Mouse (Mus musculus): ENCODE measurements around the gene Npas2. TPM values are rescaled to one million over a fixed set of nuclear protein-coding genes. Genes with fewer than 3 reads are reported as not detected.

Npas2 gene
- polyA plus RNA-seq, 1 experiment: 1.7 TPM

DNA sequence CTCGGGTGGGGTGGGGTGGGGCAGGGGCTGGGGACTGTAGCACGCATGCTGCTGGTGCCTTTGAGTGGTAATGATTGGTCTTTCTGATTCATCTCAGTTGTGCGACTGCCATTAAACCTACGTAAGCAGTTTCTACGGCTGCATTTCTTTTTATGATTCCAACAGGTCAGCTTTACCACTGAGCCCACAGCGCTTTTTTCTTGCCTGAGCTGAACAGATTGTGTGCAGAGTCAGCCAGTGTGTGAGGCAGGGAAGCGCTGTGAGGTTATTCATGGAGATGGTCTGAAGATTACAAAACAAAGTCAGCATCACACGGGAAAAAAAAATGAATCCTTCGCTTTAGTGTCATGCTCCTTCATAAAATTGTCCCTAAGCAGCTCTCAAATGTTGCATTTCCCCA, 106.7 kb downstream of the Npas2 start:
- no peaks in the 10 kb centered on the region for H3K4me1 ChIP-seq (ENCODE audit: control insufficient read depth, insufficient read depth, low read length)
- TF ChIP-seq CTCF (IDR thresholded peaks at IDR 0.05; ENCODE audit: borderline replicate concordance, insufficient read depth, low read length) (no peak), POLR2A (IDR thresholded peaks at IDR 0.05; ENCODE audit: low read depth, low read length) (no peak)
- no peak overlapping the region for H3K27ac ChIP-seq (ENCODE audit: insufficient read depth, low read length)
- H3K4me3 ChIP-seq (ENCODE audit: insufficient read depth, low read length): no peak overlapping the region

DNA sequence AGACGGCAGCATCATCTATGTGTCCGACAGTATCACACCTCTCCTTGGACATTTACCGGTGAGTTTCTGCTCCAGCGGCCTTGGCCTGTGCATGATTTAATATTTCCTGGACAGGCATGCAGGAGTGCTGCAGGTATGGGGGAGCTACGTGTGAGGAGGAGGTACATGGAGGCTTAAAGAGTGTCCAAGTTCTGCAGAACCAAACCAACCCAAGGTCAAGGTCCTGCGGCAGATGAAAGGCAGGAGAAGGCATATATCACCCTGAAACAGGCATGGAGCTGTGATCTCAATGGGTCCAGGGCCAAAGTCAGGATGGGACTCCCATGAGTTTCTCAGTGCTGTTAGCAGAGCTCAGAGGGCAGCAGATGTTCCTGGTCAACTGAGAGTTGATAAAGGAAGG, 107.1 kb downstream of the Npas2 start:
- TF ChIP-seq CTCF (IDR thresholded peaks at IDR 0.05; ENCODE audit: borderline replicate concordance, insufficient read depth, low read length) (no peak), POLR2A (IDR thresholded peaks at IDR 0.05; ENCODE audit: low read depth, low read length) (no peak)
- Histone ChIP-seq H3K27ac (ENCODE audit: insufficient read depth, low read length) (no peak overlapping the region), H3K4me1 (ENCODE audit: control insufficient read depth, insufficient read depth, low read length) (no peaks in the 10 kb centered on the region), H3K4me3 (ENCODE audit: insufficient read depth, low read length) (no peak overlapping the region)

DNA sequence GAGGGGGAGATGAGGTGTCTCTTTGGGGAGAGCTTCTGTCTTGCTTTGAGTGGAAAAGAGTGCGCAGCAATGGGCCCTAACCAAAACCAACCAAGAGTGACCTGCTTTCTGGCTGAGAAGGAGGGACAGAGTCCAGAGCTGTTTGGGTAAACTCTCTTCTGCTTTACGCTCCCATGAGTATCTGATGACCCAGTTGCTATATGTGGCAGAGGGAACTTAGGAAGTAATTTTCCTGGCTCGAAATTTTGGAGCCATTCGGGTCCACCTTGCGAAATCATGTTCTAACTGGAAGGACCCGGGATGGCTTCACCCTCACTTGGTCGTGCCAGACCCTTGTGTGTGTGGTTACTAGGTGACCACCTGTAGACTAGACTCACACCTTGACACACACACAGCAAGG, 108.7 kb downstream of the Npas2 start:
- Histone ChIP-seq H3K27ac (ENCODE audit: insufficient read depth, low read length) (no peak overlapping the region), H3K4me1 (ENCODE audit: control insufficient read depth, insufficient read depth, low read length) (peaks cover 5% of the 10 kb centered on the region; the same call in 1 of the 2 replicates), H3K4me3 (ENCODE audit: insufficient read depth, low read length) (no peak overlapping the region)
- no peak for TF ChIP-seq CTCF (IDR thresholded peaks at IDR 0.05; ENCODE audit: borderline replicate concordance, insufficient read depth, low read length)

DNA sequence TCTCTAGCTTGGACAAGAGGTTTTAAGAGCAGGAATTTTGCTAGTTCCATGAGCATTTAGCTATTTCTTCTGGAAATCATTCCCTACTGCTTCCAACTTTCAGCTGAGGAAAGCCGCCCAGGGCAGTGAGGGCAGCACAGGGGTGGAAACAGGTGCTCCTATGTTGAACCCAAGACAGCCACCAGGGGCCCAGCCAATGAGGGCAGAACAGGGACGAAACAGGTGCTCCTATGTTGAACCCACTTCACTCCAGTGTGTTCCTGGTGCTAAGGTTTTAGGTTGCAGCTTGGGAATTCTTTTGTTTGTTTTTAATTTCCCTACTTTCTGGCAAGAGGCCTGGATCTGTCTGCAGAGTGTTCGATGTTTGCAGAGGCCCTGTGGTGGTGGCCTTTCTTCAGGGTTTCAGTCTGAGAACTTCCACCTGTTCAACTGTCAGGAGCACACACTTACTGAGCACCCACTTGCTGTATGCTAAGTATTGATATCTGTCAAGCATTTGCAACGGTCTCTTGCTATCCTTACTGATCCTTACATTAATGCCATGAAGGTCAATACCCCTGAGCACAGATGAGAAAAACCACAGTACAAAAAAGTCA, 109.6 kb downstream of the Npas2 start:
- Histone ChIP-seq H3K4me3 (ENCODE audit: insufficient read depth, low read length) (no peak overlapping the region), H3K27ac (ENCODE audit: insufficient read depth, low read length) (no peak overlapping the region), H3K4me1 (ENCODE audit: control insufficient read depth, insufficient read depth, low read length) (peaks cover 13% of the 10 kb centered on the region)
- TF ChIP-seq CTCF (IDR thresholded peaks at IDR 0.05; ENCODE audit: borderline replicate concordance, insufficient read depth, low read length) (no peak), POLR2A (IDR thresholded peaks at IDR 0.05; ENCODE audit: low read depth, low read length) (no peak)

DNA sequence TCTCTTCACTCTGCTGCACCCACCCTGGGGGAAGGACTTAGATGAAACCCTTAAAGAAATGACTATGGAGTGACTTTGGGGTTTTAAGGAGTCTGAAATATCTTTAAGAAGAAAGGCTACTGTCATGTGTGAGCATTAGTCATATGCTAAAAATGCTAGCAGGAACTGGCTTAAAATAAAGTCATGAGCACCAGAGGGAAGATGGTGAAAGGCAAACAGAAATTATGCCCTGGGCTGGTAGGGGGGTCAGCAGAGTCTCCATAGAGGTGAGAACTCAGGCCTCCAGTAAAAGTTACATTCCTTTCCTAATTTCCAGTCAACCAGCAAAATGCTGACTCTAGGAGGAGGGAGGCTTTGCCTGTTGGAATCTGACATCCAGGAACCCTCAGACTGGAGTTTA, 113.8 kb downstream of the Npas2 start:
- TF ChIP-seq CTCF (IDR thresholded peaks at IDR 0.05; ENCODE audit: borderline replicate concordance, insufficient read depth, low read length): no peak
- peak overlapping the region; percentile 76 for H3K27ac ChIP-seq (ENCODE audit: insufficient read depth, low read length)
- no peak overlapping the region for H3K4me3 ChIP-seq (ENCODE audit: insufficient read depth, low read length)
- peaks cover 15% of the 10 kb centered on the region for H3K4me1 ChIP-seq (ENCODE audit: control insufficient read depth, insufficient read depth, low read length)

DNA sequence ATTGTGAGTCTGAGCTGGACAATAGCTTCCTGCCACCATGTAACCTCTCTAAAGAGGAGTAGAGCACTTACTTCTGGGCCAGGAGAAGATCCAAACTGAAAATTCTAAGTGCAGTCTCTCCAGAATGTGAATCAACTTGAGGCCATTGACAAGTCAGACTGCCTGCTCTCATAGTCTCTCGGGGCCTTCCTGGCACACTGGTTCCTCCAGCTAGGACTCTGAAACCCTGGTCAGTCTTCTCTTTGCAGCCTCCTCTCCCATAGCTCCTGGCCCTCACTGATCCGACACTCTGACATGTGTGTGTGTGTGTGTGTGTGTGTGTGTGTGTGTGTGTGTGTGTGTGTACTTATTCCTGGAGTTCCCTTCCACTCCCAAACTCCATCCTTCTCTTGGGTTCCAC, 114.4 kb downstream of the Npas2 start:
- Histone ChIP-seq H3K4me1 (ENCODE audit: control insufficient read depth, insufficient read depth, low read length) (peaks cover 15% of the 10 kb centered on the region), H3K27ac (ENCODE audit: insufficient read depth, low read length) (peak overlapping the region; percentile 76), H3K4me3 (ENCODE audit: insufficient read depth, low read length) (no peak overlapping the region)
- TF ChIP-seq POLR2A (IDR thresholded peaks at IDR 0.05; ENCODE audit: low read depth, low read length): no peak
- TF ChIP-seq CTCF (IDR thresholded peaks at IDR 0.05; ENCODE audit: borderline replicate concordance, insufficient read depth, low read length): no peak

DNA sequence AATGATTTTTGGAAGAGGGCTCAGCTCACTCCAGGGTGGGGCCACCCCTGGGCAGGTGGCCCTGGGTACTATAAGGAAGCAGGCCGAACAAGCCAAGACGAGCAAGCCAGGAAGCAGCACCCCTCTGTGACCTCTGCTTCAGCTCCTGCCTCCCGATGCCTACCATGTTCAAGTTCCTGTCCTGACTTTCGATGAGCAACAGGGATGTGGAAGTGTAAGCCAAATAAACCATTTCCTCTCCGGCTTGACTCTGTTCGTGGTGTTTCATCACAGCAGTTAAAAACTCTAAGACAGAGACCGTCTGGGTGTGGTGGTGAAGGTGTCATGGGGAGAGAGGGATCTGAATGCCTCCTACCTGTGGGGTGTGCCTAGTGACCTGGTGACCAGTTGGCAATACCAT, 116.0 kb downstream of the Npas2 start:
- TF ChIP-seq CTCF (IDR thresholded peaks at IDR 0.05; ENCODE audit: borderline replicate concordance, insufficient read depth, low read length) (no peak), POLR2A (IDR thresholded peaks at IDR 0.05; ENCODE audit: low read depth, low read length) (no peak)
- no peak overlapping the region for H3K27ac ChIP-seq (ENCODE audit: insufficient read depth, low read length)
- peaks cover 15% of the 10 kb centered on the region for H3K4me1 ChIP-seq (ENCODE audit: control insufficient read depth, insufficient read depth, low read length)
- no peak overlapping the region for H3K4me3 ChIP-seq (ENCODE audit: insufficient read depth, low read length)

DNA sequence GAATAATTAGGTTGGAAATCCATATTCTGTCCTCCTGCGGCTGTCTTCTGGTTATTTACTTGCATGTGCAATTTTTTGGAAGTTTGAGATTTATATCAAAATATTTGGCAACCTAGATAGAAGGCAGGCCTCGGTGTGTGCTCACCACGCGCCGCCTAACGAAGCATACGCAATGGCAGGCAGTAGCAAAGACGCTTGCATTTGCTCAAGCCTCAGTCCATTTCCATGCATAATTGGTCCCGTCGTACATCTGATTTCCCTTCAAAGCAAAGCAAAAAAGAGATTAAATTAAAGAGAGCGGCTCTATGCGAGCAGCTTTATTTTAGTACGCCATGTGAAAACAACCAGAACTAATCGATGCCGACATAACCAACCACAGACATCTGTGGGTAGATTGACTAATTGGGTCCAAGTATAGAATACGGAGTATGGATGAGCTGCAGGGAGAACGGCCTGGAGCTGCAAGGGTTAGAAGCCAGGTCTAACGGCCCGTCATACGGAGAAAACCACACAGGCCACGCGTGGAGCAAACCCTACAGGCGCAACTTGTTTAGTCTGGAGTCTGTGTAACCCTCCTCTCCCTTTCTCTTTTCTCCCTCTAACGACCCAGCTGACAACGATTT, 118.9 kb downstream of the Npas2 start:
- no peak overlapping the region for H3K4me3 ChIP-seq (ENCODE audit: insufficient read depth, low read length)
- TF ChIP-seq POLR2A (IDR thresholded peaks at IDR 0.05; ENCODE audit: low read depth, low read length) (no peak), CTCF (IDR thresholded peaks at IDR 0.05; ENCODE audit: borderline replicate concordance, insufficient read depth, low read length) (no peak)
- peaks cover 9% of the 10 kb centered on the region for H3K4me1 ChIP-seq (ENCODE audit: control insufficient read depth, insufficient read depth, low read length)
- no peak overlapping the region for H3K27ac ChIP-seq (ENCODE audit: insufficient read depth, low read length)

DNA sequence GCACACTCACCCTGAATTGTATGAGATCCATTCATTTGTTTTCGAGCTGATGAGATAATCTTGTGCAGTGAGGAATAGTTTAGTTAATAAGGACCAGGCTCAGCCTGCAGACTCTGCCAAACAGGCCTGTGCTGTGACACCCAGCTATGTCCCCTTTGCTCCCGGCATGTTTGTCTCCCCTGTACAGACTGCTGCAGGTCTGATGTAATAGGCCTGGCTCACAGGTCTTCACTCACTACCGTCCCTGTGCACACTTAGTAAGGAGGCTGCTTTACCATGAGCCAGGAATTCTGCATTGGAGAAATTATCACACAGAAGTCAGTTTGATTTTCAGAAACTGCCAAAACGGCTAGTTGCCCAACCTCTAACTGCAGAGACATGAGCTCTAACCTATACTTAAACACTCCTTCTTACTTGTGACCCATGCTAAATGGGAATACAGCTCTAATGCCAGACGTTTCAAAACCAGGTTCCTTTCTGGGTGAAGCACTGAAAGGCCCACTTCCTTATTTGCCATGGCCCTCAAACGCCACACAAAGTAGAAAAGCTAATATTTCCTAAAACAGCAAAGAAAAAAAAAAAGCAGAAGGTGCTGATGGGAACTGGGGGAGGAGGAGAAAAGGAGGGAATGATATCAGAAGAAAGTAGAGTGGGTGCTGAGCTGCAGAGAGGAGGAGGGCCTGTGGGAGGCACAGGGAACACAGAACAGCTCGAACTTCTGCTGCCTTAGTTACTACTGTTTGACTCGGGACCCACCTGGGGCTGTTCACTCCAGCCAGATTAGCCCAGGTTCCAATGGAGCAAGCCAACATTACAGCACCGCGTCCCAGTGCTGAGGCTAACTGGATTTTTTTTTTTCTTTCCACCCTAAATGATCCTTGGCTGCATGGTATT, 120.1 kb downstream of the Npas2 start:
- no peak overlapping the region for H3K4me3 ChIP-seq (ENCODE audit: insufficient read depth, low read length)
- no peak overlapping the region for H3K27ac ChIP-seq (ENCODE audit: insufficient read depth, low read length)
- no peak for TF ChIP-seq CTCF (IDR thresholded peaks at IDR 0.05; ENCODE audit: borderline replicate concordance, insufficient read depth, low read length)
- TF ChIP-seq POLR2A (IDR thresholded peaks at IDR 0.05; ENCODE audit: low read depth, low read length): no peak
- H3K4me1 ChIP-seq (ENCODE audit: control insufficient read depth, insufficient read depth, low read length): peaks cover 7% of the 10 kb centered on the region

DNA sequence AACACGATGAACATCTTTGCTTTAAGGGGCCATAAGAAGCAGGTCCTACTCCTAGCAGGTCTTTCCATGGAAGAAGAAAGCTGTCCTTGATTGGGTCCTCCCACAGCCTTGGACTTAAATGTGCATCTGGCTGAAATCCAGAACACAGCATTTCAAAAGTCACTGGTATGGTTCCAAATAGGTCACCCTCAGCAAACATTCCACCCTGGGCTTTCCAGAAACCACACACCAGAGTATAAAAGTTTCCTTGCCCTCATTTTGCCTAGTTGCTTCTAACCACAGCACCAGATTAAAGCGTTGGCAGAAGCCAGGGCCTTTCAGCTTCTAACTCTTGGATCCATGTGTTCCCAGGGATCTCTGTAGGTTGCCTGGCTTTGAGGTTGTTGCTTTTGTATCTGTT, 124.4 kb downstream of the Npas2 start:
- TF ChIP-seq POLR2A (IDR thresholded peaks at IDR 0.05; ENCODE audit: low read depth, low read length) (no peak), CTCF (IDR thresholded peaks at IDR 0.05; ENCODE audit: borderline replicate concordance, insufficient read depth, low read length) (no peak)
- H3K4me3 ChIP-seq (ENCODE audit: insufficient read depth, low read length): no peak overlapping the region
- peaks cover 10% of the 10 kb centered on the region for H3K4me1 ChIP-seq (ENCODE audit: control insufficient read depth, insufficient read depth, low read length)
- H3K27ac ChIP-seq (ENCODE audit: insufficient read depth, low read length): peak overlapping the region; percentile 30; the same call in 1 of the 2 replicates
